Mouse (Mus musculus) neural tube, embryonic 14.5 days (tissue): Measurements from ENCODE around the gene Sgpp1. TPM values are rescaled to one million over a fixed set of nuclear protein-coding genes. Genes with fewer than 3 reads are reported as not detected.

Experiments used
- ATAC-seq: fragments of 200-750 bp; cut with Nextera tagmentation; 2 replicates; pipeline ENCODE4 v1.8.0; 2017; ENCODE audit warnings: low read depth, mild to moderate bottlenecking, moderate TSS enrichment, moderate library complexity
- H3K27ac ChIP-seq: fragments of 300-500 bp; sonication (generic); 2 replicates; pipeline ENCODE4 v1.5.1; 2014; ENCODE audit warnings: low read depth, mild to moderate bottlenecking, control low read depth, low read length, moderate library complexity, mixed read lengths
- H3K27me3 ChIP-seq: fragments of 300-500 bp; sonication (generic); 2 replicates; pipeline ENCODE4 v1.6.1; 2014; ENCODE audit warnings: low read length; ENCODE audit not compliant: control insufficient read depth, insufficient read depth
- H3K36me3 ChIP-seq: fragments of 300-500 bp; sonication (generic); 2 replicates; pipeline ENCODE4 v1.6.1; 2014; ENCODE audit warnings: low read length, mixed read lengths; ENCODE audit not compliant: control insufficient read depth, insufficient read depth
- H3K4me1 ChIP-seq: fragments of 300-500 bp; sonication (generic); 2 replicates; pipeline ENCODE4 v1.6.1; 2014; ENCODE audit warnings: low read length; ENCODE audit not compliant: control insufficient read depth, insufficient read depth
- H3K4me2 ChIP-seq: fragments of 300-500 bp; sonication (generic); 2 replicates; pipeline ENCODE4 v1.6.1; 2014; ENCODE audit warnings: mild to moderate bottlenecking, low read depth, low read length, control low read depth
- H3K4me3 ChIP-seq: fragments of 300-500 bp; sonication (generic); 2 replicates; pipeline ENCODE4 v1.5.1; 2014; ENCODE audit warnings: low read depth, low read length, control low read depth, mixed read lengths
- H3K9ac ChIP-seq: fragments of 300-500 bp; sonication (generic); replicated peaks from 2 replicates; pipeline ENCODE4 v1.6.1; 2014; ENCODE audit warnings: low read depth, mild to moderate bottlenecking, control low read depth, low read length, mixed read lengths
- H3K9me3 ChIP-seq: fragments of 300-500 bp; sonication (generic); 2 replicates; pipeline ENCODE4 v1.6.1; 2016; ENCODE audit warnings: low read length; ENCODE audit not compliant: control insufficient read depth
- WGBS: fragments of 180-500 bp; shearing (Covaris S2); extraction: QIAGEN DNeasy Blood & Tissue Kit; methylation state at CpG from one replicate; pipeline ENCODE4 v1.1.7; 2014; 5-methylcytosine and 5-hydroxymethylcytosine counted together
- polyA plus RNA-seq: library from polyadenylated mRNA; unstranded; fragments of >200 nt; fragmentation: Nextera tagmentation; extraction: Ambion mirVana; gene quantifications from 2 replicates; pipeline ENCODE4 v1.2.1, GENCODE M21; 2014

The Sgpp1 gene
- polyA plus RNA-seq, 1 experiment from 2014 or later = 14.1 TPM

DNA sequence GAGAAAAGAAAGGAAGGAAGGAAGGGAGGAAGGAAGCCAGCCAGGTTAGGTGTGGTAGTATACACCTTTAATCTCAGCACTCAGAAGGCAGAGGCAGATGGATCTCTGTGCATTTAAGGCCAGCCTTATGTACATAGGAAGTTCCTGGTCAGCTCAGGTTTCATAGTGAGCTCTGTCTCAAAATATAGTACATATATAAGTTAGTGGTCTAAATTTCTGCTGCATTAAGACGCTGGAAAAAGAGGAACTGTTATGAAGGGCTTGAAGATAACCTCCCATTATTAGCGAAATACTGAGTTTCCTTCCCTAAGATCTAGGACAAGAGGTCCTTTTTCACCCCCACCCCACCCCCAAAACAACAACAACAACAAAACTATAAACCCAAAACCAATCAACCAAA is 20.9 kb upstream of the Sgpp1 start:
- no peak overlapping the region for H3K4me3 ChIP-seq
- H3K27me3 ChIP-seq = no peaks in the 10 kb centered on the region
- no peak overlapping the region for H3K9ac ChIP-seq
- WGBS = 92% methylated on average over 2 of the region's 2 CpGs
- H3K27ac ChIP-seq = no peak overlapping the region
- no peaks in the 10 kb centered on the region for H3K9me3 ChIP-seq
- no peak for ATAC-seq
- H3K4me2 ChIP-seq = no peak overlapping the region
- H3K4me1 ChIP-seq = no peaks in the 10 kb centered on the region
- H3K36me3 ChIP-seq = no peaks in the 10 kb centered on the region

DNA sequence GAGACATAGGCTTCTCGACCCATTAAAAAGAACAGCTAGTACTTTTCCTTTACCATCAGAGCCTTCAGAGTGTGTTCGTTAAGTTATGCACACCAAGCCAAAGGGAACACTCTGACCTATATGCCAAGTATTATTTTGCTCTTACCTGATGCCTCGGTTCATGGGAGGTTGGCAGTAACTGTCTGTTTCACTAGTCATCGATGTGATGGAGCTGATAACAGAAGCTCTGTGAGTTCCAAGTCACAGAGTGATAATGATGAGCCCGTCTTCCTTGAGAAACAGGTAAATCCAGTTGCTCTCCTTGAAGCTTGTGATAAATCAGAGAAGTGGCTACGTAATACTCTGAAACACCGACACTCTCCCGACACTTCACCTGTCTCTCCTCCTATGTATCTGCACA is 18.2 kb upstream of the Sgpp1 start:
- no peaks in the 10 kb centered on the region for H3K9me3 ChIP-seq
- H3K4me1 ChIP-seq = no peaks in the 10 kb centered on the region
- H3K9ac ChIP-seq = no peak overlapping the region
- no peak for ATAC-seq
- H3K4me2 ChIP-seq = no peak overlapping the region
- H3K4me3 ChIP-seq = no peak overlapping the region
- WGBS = 92% methylated on average over 8 of the region's 8 CpGs
- no peak overlapping the region for H3K27ac ChIP-seq
- H3K36me3 ChIP-seq = no peaks in the 10 kb centered on the region
- no peaks in the 10 kb centered on the region for H3K27me3 ChIP-seq

DNA sequence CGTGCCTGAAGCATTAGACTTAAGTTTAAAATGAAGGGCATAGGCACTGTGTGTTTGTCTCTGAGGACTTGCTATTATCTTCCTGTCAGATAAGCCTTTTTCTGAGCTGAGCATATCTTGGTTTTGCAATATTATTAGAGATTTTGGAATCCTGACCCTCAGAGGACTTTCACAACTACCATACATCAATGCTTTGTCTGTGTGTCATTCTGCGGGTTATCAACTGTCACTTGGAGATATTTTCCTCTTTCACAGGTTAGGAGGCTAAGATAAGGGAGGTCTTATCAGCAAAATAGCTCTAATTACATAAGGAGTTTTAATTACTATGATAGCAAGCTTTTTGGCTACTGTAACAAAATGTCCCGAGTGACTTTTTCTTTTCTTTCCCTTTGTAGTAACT is 16.5 kb upstream of the Sgpp1 start:
- Histone ChIP-seq H3K27me3 (no peaks in the 10 kb centered on the region), H3K4me1 (no peaks in the 10 kb centered on the region), H3K9ac (no peak overlapping the region), H3K36me3 (no peaks in the 10 kb centered on the region), H3K27ac (no peak overlapping the region), H3K9me3 (no peaks in the 10 kb centered on the region), H3K4me3 (no peak overlapping the region), H3K4me2 (no peak overlapping the region)
- WGBS = 88% methylated on average over 3 of the region's 3 CpGs
- ATAC-seq = no peak

DNA sequence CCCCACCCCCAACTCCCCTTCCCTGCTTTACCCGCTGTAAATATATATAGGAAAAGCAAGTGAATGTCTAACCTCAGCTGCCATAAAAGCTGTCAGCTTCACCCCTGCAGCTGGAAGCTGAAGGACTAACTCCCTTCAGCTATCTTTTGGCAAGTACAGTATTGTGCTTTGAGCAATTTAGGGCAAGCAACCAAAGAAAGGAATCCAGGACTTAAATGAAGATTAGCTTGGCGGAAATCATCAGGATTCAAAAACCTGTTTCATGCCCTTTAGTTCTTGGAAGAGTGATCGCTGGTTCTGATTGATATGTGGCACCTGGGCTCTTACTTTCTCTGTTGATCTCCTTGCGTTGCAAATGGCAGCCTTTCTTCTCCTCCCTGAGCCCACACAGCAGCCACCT is 13.0 kb upstream of the Sgpp1 start:
- no peak for ATAC-seq
- Histone ChIP-seq H3K9me3 (no peaks in the 10 kb centered on the region), H3K9ac (no peak overlapping the region), H3K36me3 (no peaks in the 10 kb centered on the region), H3K27me3 (no peaks in the 10 kb centered on the region), H3K4me2 (no peak overlapping the region), H3K4me1 (no peaks in the 10 kb centered on the region), H3K4me3 (no peak overlapping the region), H3K27ac (no peak overlapping the region)
- WGBS = 70% methylated on average over 4 of the region's 4 CpGs

DNA sequence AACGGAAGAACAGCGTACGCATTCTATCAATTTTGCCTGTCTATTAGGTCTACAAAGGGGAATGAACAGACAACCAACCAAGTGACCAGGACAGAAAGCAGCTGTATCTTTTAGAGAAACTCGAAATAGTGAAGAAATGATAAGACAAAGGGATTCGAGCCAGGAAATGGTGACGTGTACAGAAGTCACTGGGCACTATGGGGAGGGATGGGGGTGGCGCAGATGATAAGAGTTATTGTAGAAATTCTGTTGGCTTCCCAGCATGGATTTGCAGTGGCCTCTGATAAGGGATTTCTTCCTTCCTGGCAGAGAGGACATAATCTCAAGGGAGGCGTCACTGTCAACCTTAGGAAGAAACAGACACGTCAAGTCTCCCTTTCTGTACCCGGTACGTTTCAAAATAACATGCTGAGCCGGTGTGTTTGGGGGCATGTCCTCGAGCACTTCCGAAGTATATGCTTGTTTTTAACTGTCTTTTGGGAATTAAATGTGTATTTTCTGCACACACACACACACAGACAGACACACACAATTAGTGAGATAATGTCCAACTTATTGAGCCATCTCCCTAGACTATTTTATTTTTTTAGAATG is 10.3 kb upstream of the Sgpp1 start:
- WGBS = 79% methylated on average over 14 of the region's 14 CpGs
- H3K36me3 ChIP-seq = no peaks in the 10 kb centered on the region
- no peak overlapping the region for H3K27ac ChIP-seq
- H3K4me3 ChIP-seq = no peak overlapping the region
- ATAC-seq = no peak
- H3K4me1 ChIP-seq = no peaks in the 10 kb centered on the region
- no peaks in the 10 kb centered on the region for H3K27me3 ChIP-seq
- no peaks in the 10 kb centered on the region for H3K9me3 ChIP-seq
- H3K9ac ChIP-seq = no peak overlapping the region
- no peak overlapping the region for H3K4me2 ChIP-seq

DNA sequence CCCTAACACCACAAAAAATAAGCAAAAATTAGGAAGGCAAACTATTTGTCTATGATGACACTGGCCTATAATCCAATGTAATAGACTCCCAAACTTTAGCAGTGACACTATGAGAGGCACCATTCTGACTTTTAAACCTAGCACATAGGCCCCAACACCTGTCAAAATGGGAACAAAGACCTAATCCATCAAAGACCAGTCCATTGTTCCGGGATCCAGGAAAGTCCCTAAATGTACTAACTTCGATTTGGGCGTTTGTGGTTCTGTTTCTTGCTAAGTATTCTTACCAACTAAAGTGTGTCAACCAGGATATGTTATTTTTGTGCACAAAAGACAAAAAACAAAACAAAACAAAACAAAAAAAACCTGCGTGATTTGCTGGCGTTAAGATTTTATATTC is 6.6 kb upstream of the Sgpp1 start:
- WGBS = 90% methylated on average over 5 of the region's 5 CpGs
- Histone ChIP-seq H3K4me2 (no peak overlapping the region), H3K27me3 (0 out of 2 replicates have a peak, but pooled peaks cover 4% of the 10 kb centered on the region), H3K36me3 (no peaks in the 10 kb centered on the region), H3K4me1 (no peaks in the 10 kb centered on the region), H3K4me3 (no peak overlapping the region), H3K9me3 (no peaks in the 10 kb centered on the region), H3K27ac (no peak overlapping the region), H3K9ac (no peak overlapping the region)
- ATAC-seq = no peak

DNA sequence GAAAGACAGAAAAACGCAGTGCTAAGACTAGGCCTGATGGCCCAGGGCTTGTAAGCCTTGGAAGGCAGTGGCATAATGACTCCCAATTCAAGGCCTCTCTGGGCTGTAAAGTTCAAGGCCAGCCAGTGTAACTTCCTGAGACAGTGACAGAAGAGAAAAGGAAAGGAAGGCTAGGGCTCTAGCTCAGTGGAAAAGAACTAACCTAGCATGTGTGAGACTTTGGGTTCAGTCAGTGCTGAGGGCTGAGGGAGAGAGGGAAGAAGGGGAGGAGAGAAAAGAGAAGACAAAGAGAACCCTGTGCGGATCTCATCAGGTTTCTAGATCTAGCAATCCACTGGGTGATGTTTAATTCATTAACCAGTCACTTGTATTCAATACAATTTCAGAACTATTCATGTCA is 5.7 kb upstream of the Sgpp1 start:
- no peaks in the 10 kb centered on the region for H3K9me3 ChIP-seq
- H3K27me3 ChIP-seq = peaks cover 8% of the 10 kb centered on the region; the same call in 1 of the 2 replicates
- H3K9ac ChIP-seq = no peak overlapping the region
- no peak overlapping the region for H3K4me2 ChIP-seq
- ATAC-seq = no peak
- H3K27ac ChIP-seq = no peak overlapping the region
- WGBS = 79% methylated on average over 2 of the region's 2 CpGs
- no peaks in the 10 kb centered on the region for H3K4me1 ChIP-seq
- H3K36me3 ChIP-seq = no peaks in the 10 kb centered on the region
- no peak overlapping the region for H3K4me3 ChIP-seq

DNA sequence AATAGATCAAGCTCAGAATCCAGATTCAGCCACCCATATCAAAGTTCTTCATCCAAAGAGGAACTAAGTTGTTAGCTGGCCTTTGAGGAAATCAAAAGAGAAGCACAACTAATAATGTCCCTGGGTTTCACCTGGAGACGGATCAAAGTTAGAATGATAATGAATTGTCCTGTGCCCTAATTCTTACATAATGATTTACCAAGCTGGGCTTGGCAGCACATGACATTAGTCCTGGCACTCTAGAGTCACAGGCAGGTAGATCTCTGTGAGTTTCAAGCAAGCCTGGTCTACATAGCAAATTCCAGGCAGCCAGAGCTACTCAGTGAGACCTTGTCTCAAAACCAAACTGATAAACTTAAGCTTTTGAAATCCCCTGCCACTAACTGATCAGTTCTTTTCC is 4.9 kb upstream of the Sgpp1 start:
- WGBS = 90% methylated on average over 1 of the region's 1 CpGs
- no peak for ATAC-seq
- Histone ChIP-seq H3K9me3 (no peaks in the 10 kb centered on the region), H3K4me3 (no peak overlapping the region), H3K27me3 (peaks cover 8% of the 10 kb centered on the region; the same call in 1 of the 2 replicates), H3K4me2 (no peak overlapping the region), H3K36me3 (no peaks in the 10 kb centered on the region), H3K27ac (no peak overlapping the region), H3K9ac (no peak overlapping the region), H3K4me1 (no peaks in the 10 kb centered on the region)

DNA sequence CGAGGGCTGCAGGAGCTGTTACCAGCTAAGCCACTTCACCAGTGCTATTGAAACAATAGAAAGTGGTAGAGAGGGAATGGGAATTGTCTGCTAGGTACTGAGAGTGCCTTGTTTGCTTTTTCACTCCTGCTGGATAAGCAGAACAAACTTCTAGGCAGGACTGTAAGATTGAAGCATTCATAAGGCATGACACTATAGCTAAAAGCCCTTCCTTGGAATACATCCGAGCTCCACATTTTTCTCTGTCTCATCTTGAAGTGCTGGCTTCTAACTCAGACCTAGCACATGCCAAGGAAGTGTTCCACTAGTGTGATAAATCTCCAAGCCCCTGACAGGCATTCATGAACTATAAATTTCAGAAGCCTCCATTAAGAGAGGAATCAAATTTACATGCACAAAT is 4.1 kb upstream of the Sgpp1 start:
- WGBS = 63% methylated on average over 2 of the region's 2 CpGs
- no peak overlapping the region for H3K4me3 ChIP-seq
- H3K27ac ChIP-seq = no peak overlapping the region
- no peaks in the 10 kb centered on the region for H3K4me1 ChIP-seq
- no peaks in the 10 kb centered on the region for H3K36me3 ChIP-seq
- H3K9me3 ChIP-seq = no peaks in the 10 kb centered on the region
- peaks cover 8% of the 10 kb centered on the region; the same call in 1 of the 2 replicates for H3K27me3 ChIP-seq
- H3K4me2 ChIP-seq = no peak overlapping the region
- H3K9ac ChIP-seq = no peak overlapping the region
- ATAC-seq = no peak
